Mouse (Mus musculus): ENCODE measurements at regions not wholly inside any gene's neighbourhood (a gene's known extent, or its start where the extent isn't known, plus 50 kb on each side); places are given as distances from the start of the nearest gene placed in this dataset.

GRCm38 (mm10) chr12:92291490-92291889, 442.5 kb upstream of the Sel1l start:
- no peak for DNase-seq

- no peak for DNase-seq
These were observed 436.6 kb upstream of the Sel1l start for GRCm38 (mm10) chr12:92285511-92285910.

GRCm38 (mm10) chr12:92280470-92280869, 431.5 kb upstream of the Sel1l start:
- DNase-seq = no peak

GRCm38 (mm10) chr12:92251962-92252361, 403.0 kb upstream of the Sel1l start:
- peak; percentile 3 for DNase-seq

GRCm38 (mm10) chr12:92246790-92247451, 398.0 kb upstream of the Sel1l start:
- DNase-seq = no peak

GRCm38 (mm10) chr12:92239956-92240699, 391.2 kb upstream of the Sel1l start:
- no peak for DNase-seq

GRCm38 (mm10) chr12:92233650-92234408, 384.9 kb upstream of the Sel1l start:
- no peak for DNase-seq

- no peak for DNase-seq
These were observed 379.6 kb upstream of the Sel1l start for GRCm38 (mm10) chr12:92228585-92228984.

GRCm38 (mm10) chr12:92203351-92203750, 354.4 kb upstream of the Sel1l start:
- no peak for DNase-seq

- DNase-seq = no peak
These were observed 351.6 kb upstream of the Sel1l start for GRCm38 (mm10) chr12:92200602-92201001.

- no peak for DNase-seq
These were observed 350.0 kb upstream of the Sel1l start for GRCm38 (mm10) chr12:92198738-92199477.

- peak; percentile 7 for DNase-seq
These were observed 345.2 kb upstream of the Sel1l start for GRCm38 (mm10) chr12:92193934-92194685.

- no peak for DNase-seq
These were observed 344.4 kb upstream of the Sel1l start for GRCm38 (mm10) chr12:92193199-92193933.

- DNase-seq = no peak
These were observed 340.1 kb upstream of the Sel1l start for GRCm38 (mm10) chr12:92189022-92189421.

- no peak for DNase-seq
These were observed 338.2 kb upstream of the Sel1l start for GRCm38 (mm10) chr12:92187133-92187482.

- DNase-seq = no peak
These were observed 337.6 kb upstream of the Sel1l start for GRCm38 (mm10) chr12:92186448-92187132.

GRCm38 (mm10) chr12:92179292-92179691, 330.3 kb upstream of the Sel1l start:
- no peak for DNase-seq

- no peak for DNase-seq
These were observed 307.8 kb upstream of the Sel1l start for GRCm38 (mm10) chr12:92156726-92157125.

- no peak for DNase-seq
These were observed 303.9 kb upstream of the Sel1l start for GRCm38 (mm10) chr12:92152922-92153235.

GRCm38 (mm10) chr12:92152043-92152921, 303.3 kb upstream of the Sel1l start:
- DNase-seq = no peak
